Mouse (Mus musculus): ENCODE data around the gene Dnaja4. TPM values are rescaled to one million over a fixed set of nuclear protein-coding genes. Genes with fewer than 3 reads are reported as not detected.

The Dnaja4 gene
- 3.7 TPM for polyA plus RNA-seq (2017; shearing (Covaris generic))

DNA sequence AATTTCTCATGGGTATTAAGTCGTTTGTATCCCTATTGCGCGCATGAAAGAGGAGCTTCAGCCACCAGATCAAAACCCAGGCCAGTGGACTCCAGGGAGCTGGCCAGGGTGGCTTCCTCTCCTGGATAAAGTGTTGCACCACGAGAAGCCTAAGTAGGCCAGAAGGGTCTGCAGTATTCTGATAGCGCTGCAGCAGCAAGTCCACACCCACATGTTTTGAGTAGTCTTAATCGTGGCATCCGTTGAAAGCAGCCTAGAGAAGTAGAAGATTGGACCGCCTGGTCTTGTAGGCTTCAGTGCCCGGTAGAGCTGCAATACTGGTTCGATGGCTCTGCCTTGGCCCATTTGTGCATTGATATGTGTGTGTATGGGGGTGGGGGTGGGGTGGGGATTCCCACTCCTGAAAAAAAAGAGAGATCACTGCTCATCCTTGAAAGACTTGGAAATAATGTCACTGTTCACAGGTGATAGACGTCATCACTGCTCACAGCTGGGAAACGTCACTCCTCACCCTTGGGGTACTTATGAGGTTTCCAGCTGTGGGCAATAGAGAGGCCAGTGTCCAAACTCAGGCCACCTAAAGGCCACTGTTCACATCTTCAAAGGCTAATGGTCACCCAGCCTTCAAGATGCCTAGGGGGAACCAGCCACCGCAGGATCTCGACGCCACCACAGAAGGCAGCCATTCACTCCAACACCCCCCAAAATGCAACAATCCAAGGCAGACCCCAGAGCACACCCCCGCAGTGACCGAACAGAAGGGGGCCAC, at the start of gene Dnaja4:
Dnaja4 (plus strand) TSS at position 556 of the 769 bp plus-strand sequence.

DNA sequence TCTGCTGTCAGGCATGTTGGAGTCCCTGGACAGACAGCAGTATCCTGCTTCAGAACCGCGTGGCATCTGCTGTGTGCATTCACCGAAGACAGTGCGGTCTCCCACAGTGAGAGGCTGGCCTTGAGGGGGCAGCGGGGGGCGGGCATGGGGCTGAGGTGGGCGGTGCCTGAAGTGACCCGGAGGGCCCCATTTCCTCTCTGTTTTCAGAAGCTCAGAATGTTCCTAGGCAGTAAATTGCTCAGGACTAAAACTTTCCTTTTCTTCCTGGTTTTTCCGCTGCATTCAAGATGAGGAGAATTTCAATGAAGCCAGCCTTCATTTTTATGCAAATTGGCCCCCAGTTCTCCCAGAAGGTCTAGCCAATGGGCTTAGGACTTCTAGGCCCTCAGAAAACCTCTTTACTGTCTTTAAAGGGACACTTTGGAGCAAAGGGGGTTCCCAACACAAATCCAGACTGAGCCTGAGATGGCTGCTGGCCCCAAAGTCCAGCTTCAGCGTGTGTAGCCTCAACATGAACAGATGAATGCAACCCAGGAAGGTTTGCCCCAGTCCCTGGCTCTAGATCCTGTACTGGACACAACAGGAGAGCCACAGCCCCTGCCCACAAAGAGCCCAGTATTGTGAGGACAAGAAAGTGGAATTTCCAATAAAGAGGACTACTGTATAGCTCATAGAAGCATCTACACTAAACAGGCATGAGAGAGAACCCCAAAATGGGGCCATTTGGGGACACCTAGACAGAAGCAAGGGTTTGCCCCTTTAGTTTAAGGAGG, 36.9 kb upstream of the Dnaja4 start, which contains the start of gene Acsbg1:
Acsbg1 (minus strand) TSS at position 266 of the 773 bp plus-strand sequence.

GRCm38 (mm10) chr9:54733921-54734638, 35.4 kb downstream of the Dnaja4 start, which contains the start of gene Wdr61:
Gene Wdr61, minus strand, starts transcription at chr9:54734519.

GRCm38 (mm10) chr9:54764561-54765217, 66.0 kb downstream of the Dnaja4 start, which contains the start of gene Crabp1:
Gene Crabp1, plus strand, starts transcription at chr9:54764748.

Other genes starting within 250 kb of the Dnaja4 start
- gene Dmxl2, start 197.2 kb upstream of the Dnaja4 start, polyA plus RNA-seq (2017; shearing (Covaris generic)), result 0.10 TPM
- gene Sh2d7, start 159.9 kb upstream of the Dnaja4 start, polyA plus RNA-seq (2017; shearing (Covaris generic)), result not detected
- gene Cib2, start 138.7 kb upstream of the Dnaja4 start, polyA plus RNA-seq (2017; shearing (Covaris generic)), result 0.32 TPM
- 106 TPM for gene Idh3a, start 112.5 kb upstream of the Dnaja4 start, polyA plus RNA-seq (2017; shearing (Covaris generic))
- 41.4 TPM for gene Acsbg1, start 37.0 kb upstream of the Dnaja4 start, polyA plus RNA-seq (2017; shearing (Covaris generic))
- gene Wdr61, start 35.6 kb downstream of the Dnaja4 start, polyA plus RNA-seq (2017; shearing (Covaris generic)), result 105 TPM
- gene Crabp1, start 65.9 kb downstream of the Dnaja4 start, polyA plus RNA-seq (2017; shearing (Covaris generic)), result not detected
- gene Ireb2, start 164.9 kb downstream of the Dnaja4 start, polyA plus RNA-seq (2017; shearing (Covaris generic)), result 28.9 TPM
- gene Hykk, start 218.4 kb downstream of the Dnaja4 start, polyA plus RNA-seq (2017; shearing (Covaris generic)), result 0.67 TPM

All from CD4-positive, CD25-positive, alpha-beta regulatory T cell, adult 9 weeks (primary cell).